23 mouse cellular contexts compared by ENCODE assay signal in genomic region chr14:23650126-23650525, GRCm38 (mm10).
DNase-seq lines count a peak whose midpoint lies in the region; ATAC-seq and TF ChIP-seq lines count a peak whose summit lies in the region.
"Had no signal": no experiment of that assay in that cellular context is flagged by ENCODE, and none has a peak within 500 bp of the region (broad histone marks: within the 10 kb centered on the region; RNA-seq: fewer than 3 reads in every experiment).

No protein-coding gene starts in this region.

- DNase-seq in adrenal gland, adult 8-10 months, result peak; percentile 50
- no peak for DNase-seq in adrenal gland, postnatal 4 days (ENCODE audit: low spot score in 2 of 2)
- DNase-seq in midbrain, postnatal 0 days (ENCODE audit: low spot score), result no peak
- peak; percentile 33 for DNase-seq in adrenal gland, postnatal 10 days
- no peak for DNase-seq in embryo, embryonic 9.5 days (ENCODE audit: extremely low spot score)
- no peak for DNase-seq in spleen, adult 12 weeks (ENCODE audit: low spot score)
- DNase-seq: cerebellum, adult 18-20 months; cerebellum, adult 9-10 months; cerebellum, postnatal 14 days; forebrain, postnatal 0 days; gastrocnemius, adult 2 months; gastrocnemius, postnatal 14 days; heart, adult 18-20 months; kidney, adult 11 months; kidney, adult 9 months had no signal

- WGBS in midbrain, postnatal 0 days, result 87% methylated on average over 3 of the region's 3 CpGs
- whole genome bisulfite sequencing in midbrain, embryonic 16.5 days, result 93% methylated on average over 3 of the region's 3 CpGs

- H3K9ac ChIP-seq in midbrain, postnatal 0 days (replicated peaks; ENCODE audit: low read length, poor library complexity, severe bottlenecking), result no peak overlapping the region
- no peak overlapping the region for H3K9ac ChIP-seq in midbrain, embryonic 16.5 days (ENCODE audit: low read depth, low read length)
- H3K9ac ChIP-seq: embryonic facial prominence, embryonic 12.5 days; embryonic facial prominence, embryonic 15.5 days; forebrain, postnatal 0 days; heart, embryonic 13.5 days; hindbrain, embryonic 12.5 days; hindbrain, embryonic 15.5 days had no signal

- no peaks in the 10 kb centered on the region for H3K27me3 ChIP-seq in midbrain, postnatal 0 days (ENCODE audit: insufficient read depth, low read length)
- no peaks in the 10 kb centered on the region for H3K27me3 ChIP-seq in midbrain, embryonic 16.5 days (ENCODE audit: control insufficient read depth, insufficient read depth, low read depth, low read length)
- H3K27me3 ChIP-seq: embryonic facial prominence, embryonic 12.5 days; embryonic facial prominence, embryonic 15.5 days; hindbrain, embryonic 12.5 days; hindbrain, embryonic 15.5 days had no signal

- no peaks in the 10 kb centered on the region for H3K36me3 ChIP-seq in midbrain, postnatal 0 days (ENCODE audit: insufficient read depth, low read length)
- no peaks in the 10 kb centered on the region for H3K36me3 ChIP-seq in midbrain, embryonic 16.5 days (ENCODE audit: control insufficient read depth, insufficient read depth, low read length)
- H3K36me3 ChIP-seq: embryonic facial prominence, embryonic 12.5 days; embryonic facial prominence, embryonic 15.5 days; heart, embryonic 13.5 days; hindbrain, embryonic 12.5 days; hindbrain, embryonic 15.5 days had no signal

- peak; percentile 32; the same call in 1 of the 2 replicates for TF ChIP-seq CTCF in midbrain, postnatal 0 days (IDR thresholded peaks at IDR 0.05)

- H3K9me3 ChIP-seq in midbrain, postnatal 0 days (ENCODE audit: low read length), result no peaks in the 10 kb centered on the region
- no peaks in the 10 kb centered on the region for H3K9me3 ChIP-seq in midbrain, embryonic 16.5 days (replicated peaks; ENCODE audit: control insufficient read depth, low read length, poor library complexity, severe bottlenecking)
- H3K9me3 ChIP-seq: embryonic facial prominence, embryonic 12.5 days; embryonic facial prominence, embryonic 15.5 days; heart, embryonic 13.5 days; hindbrain, embryonic 12.5 days; hindbrain, embryonic 15.5 days had no signal

- H3K4me2 ChIP-seq in midbrain, postnatal 0 days (ENCODE audit: low read depth, low read length, poor library complexity, severe bottlenecking), result no peak overlapping the region
- H3K4me2 ChIP-seq in midbrain, embryonic 16.5 days (ENCODE audit: low read length), result no peak overlapping the region
- H3K4me2 ChIP-seq: embryonic facial prominence, embryonic 12.5 days; embryonic facial prominence, embryonic 15.5 days; heart, embryonic 13.5 days; hindbrain, embryonic 12.5 days; hindbrain, embryonic 15.5 days had no signal

- ATAC-seq in midbrain, postnatal 0 days (ENCODE audit: low FRiP score), result no peak
- no peak for ATAC-seq in midbrain, embryonic 16.5 days
- ATAC-seq: CD4-positive, CD25-positive, alpha-beta regulatory T cell, adult 4 months; forebrain, embryonic 14.5 days; forebrain, postnatal 0 days had no signal

- H3K27ac ChIP-seq in midbrain, postnatal 0 days (ENCODE audit: low read depth, low read length), result no peak overlapping the region
- H3K27ac ChIP-seq in midbrain, embryonic 16.5 days (ENCODE audit: low read length), result no peak overlapping the region
- H3K27ac ChIP-seq: embryonic facial prominence, embryonic 12.5 days; embryonic facial prominence, embryonic 15.5 days; gastrocnemius, adult 2 months; heart, embryonic 13.5 days; hindbrain, embryonic 12.5 days; hindbrain, embryonic 15.5 days had no signal

- no peaks in the 10 kb centered on the region for H3K4me1 ChIP-seq in midbrain, postnatal 0 days (ENCODE audit: insufficient read depth, low read length)
- peaks cover 10% of the 10 kb centered on the region for H3K4me1 ChIP-seq in midbrain, embryonic 16.5 days (ENCODE audit: control insufficient read depth, insufficient read depth, low read length)
- H3K4me1 ChIP-seq: embryonic facial prominence, embryonic 12.5 days; embryonic facial prominence, embryonic 15.5 days; heart, embryonic 13.5 days; hindbrain, embryonic 12.5 days had no signal

- H3K4me3 ChIP-seq in midbrain, postnatal 0 days (ENCODE audit: low read depth, low read length), result no peak overlapping the region
- H3K4me3 ChIP-seq in midbrain, embryonic 16.5 days (ENCODE audit: low read depth, low read length), result no peak overlapping the region
- H3K4me3 ChIP-seq: embryonic facial prominence, embryonic 12.5 days; embryonic facial prominence, embryonic 15.5 days; gastrocnemius, adult 2 months; heart, embryonic 13.5 days; hindbrain, embryonic 12.5 days; hindbrain, embryonic 15.5 days had no signal

Comparison
In these comparisons a context has a peak if more than half of its experiments do, and no peak if none do; other contexts are left out.
1. DNase-seq: peak in adrenal gland, adult 8-10 months (single experiment) and adrenal gland, postnatal 10 days (single experiment); none in adrenal gland, postnatal 4 days (0 of 2), midbrain, postnatal 0 days (single experiment), embryo, embryonic 9.5 days (single experiment) and spleen, adult 12 weeks (single experiment).